Mouse (Mus musculus) lung, embryonic 15.5 days (tissue): ENCODE measurements around the gene Cfdp1. TPM values are rescaled to one million over a fixed set of nuclear protein-coding genes. Genes with fewer than 3 reads are reported as not detected.
A peak's percentile ranks its signal among the peaks of the same experiment; 100 is the strongest.

Experiments
- ATAC-seq: fragments of 200-750 bp; cut with Nextera tagmentation; 2 replicates; pipeline ENCODE4 v1.8.0; 2017; ENCODE audit warnings: moderate number of reproducible peaks, borderline replicate concordance; ENCODE audit not compliant: low FRiP score, low TSS enrichment; ENCODE audit errors: extremely low read depth
- H3K27ac ChIP-seq: fragments of 300-500 bp; sonication (generic); 2 replicates; pipeline ENCODE4 v1.5.1; 2015; ENCODE audit warnings: moderate library complexity, mild to moderate bottlenecking, inconsistent platforms
- H3K27me3 ChIP-seq: fragments of 300-500 bp; sonication (generic); 2 replicates; pipeline ENCODE4 v1.6.1; 2015; ENCODE audit warnings: inconsistent platforms
- H3K36me3 ChIP-seq: fragments of 300-500 bp; sonication (generic); 2 replicates; pipeline ENCODE4 v1.6.1; 2015; ENCODE audit warnings: inconsistent platforms
- H3K4me1 ChIP-seq: fragments of 300-500 bp; sonication (generic); 2 replicates; pipeline ENCODE4 v1.6.1; 2015; ENCODE audit warnings: inconsistent platforms
- H3K4me2 ChIP-seq: fragments of 300-500 bp; sonication (generic); 2 replicates; pipeline ENCODE4 v1.6.1; 2015; ENCODE audit warnings: inconsistent platforms, mild to moderate bottlenecking, moderate library complexity
- H3K4me3 ChIP-seq: fragments of 300-500 bp; sonication (generic); 2 replicates; pipeline ENCODE4 v1.5.1; 2015; ENCODE audit warnings: mild to moderate bottlenecking, inconsistent platforms
- H3K9ac ChIP-seq: fragments of 300-500 bp; sonication (generic); 2 replicates; pipeline ENCODE4 v1.6.1; 2015; ENCODE audit warnings: inconsistent platforms
- H3K9me3 ChIP-seq: fragments of 300-500 bp; sonication (generic); 2 replicates; pipeline ENCODE4 v1.6.1; 2016; ENCODE audit warnings: inconsistent platforms
- WGBS: fragments of 180-500 bp; shearing (Covaris S2); methylation state at CpG from one replicate; pipeline ENCODE4 v1.1.7; 2015; 5-methylcytosine and 5-hydroxymethylcytosine counted together
- polyA plus RNA-seq: library from polyadenylated mRNA; unstranded; fragments of >200 nt; fragmentation: Nextera tagmentation; extraction: Ambion mirVana; gene quantifications from 2 replicates; pipeline ENCODE4 v1.2.1, GENCODE M21; 2015

Gene Cfdp1
- polyA plus RNA-seq: 195 and 203 TPM in 2 replicates

GRCm38 (mm10) chr8:111853861-111854501 lies at the start of gene Cfdp1:
Gene Cfdp1 (minus strand): TSS chr8:111854291.
- no peaks in the 10 kb centered on the region for H3K36me3 ChIP-seq
- H3K9ac ChIP-seq: peak within 1 kb of the TSS; percentile 85
- H3K9me3 ChIP-seq: no peaks in the 10 kb centered on the region
- H3K4me1 ChIP-seq: peaks cover 13% of the 10 kb centered on the region
- peak within 1 kb of the TSS; percentile 78 for H3K4me3 ChIP-seq
- no peak within 1 kb of the TSS; the same call in 1 of the 2 replicates for H3K27ac ChIP-seq
- peak; percentile 100 for ATAC-seq
- no peaks in the 10 kb centered on the region for H3K27me3 ChIP-seq
- peak within 1 kb of the TSS; percentile 86 for H3K4me2 ChIP-seq
- WGBS: under 1% methylated on average over 53 of the region's 53 CpGs

DNA sequence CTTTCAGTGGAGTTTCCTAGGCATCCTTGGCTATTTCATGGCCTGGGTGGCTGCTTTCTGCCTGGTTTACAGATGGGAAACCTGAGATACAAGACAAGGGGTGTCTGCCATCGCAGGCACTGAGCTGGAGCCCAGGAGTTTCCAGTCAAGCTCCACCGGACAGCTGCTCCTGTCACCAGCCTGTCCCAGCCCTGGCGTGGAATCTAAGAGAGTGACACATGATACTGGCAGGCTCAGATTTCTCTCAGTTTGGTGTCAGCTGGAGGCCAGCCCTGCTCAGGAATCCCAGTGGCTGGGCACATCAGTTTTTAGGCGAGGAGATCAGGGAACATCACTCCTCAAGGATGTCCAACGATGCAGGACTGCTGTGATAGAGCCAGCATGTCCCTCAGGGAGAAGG lies 48.0 kb upstream of the Cfdp1 start:
- Histone ChIP-seq H3K9me3 (no peaks in the 10 kb centered on the region), H3K36me3 (no peaks in the 10 kb centered on the region), H3K9ac (no peak overlapping the region), H3K4me3 (no peak overlapping the region), H3K4me2 (no peak overlapping the region), H3K4me1 (0 out of 2 replicates have a peak, but pooled peaks cover 4% of the 10 kb centered on the region), H3K27me3 (no peaks in the 10 kb centered on the region), H3K27ac (no peak overlapping the region)
- no peak for ATAC-seq
- WGBS: 12% methylated on average over 5 of the region's 5 CpGs

DNA sequence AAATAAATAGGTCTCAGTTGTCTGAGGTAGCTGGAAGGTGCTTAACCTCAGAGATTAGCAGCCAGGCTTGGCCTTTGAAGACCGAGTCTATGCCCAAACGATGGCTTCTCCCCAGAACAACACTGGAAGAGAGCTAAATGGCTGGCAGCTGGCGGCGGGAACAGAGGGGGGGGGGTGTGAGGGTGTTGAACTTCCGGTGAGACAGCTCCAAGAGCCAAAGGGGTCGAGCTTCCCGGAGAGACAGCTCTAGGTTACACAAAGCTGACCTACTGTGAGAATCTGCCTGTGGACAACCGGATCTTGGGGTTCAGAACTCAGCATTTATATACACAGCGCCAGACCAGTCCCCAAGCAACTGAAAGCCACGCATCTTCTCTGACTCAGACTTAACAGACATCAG lies 44.5 kb upstream of the Cfdp1 start:
- Histone ChIP-seq H3K36me3 (no peaks in the 10 kb centered on the region), H3K4me3 (no peak overlapping the region), H3K9ac (no peak overlapping the region), H3K27me3 (no peaks in the 10 kb centered on the region), H3K4me1 (0 out of 2 replicates have a peak, but pooled peaks cover 4% of the 10 kb centered on the region), H3K27ac (no peak overlapping the region), H3K9me3 (no peaks in the 10 kb centered on the region), H3K4me2 (no peak overlapping the region)
- 24% methylated on average over 10 of the region's 10 CpGs for WGBS
- ATAC-seq: 0 out of 2 replicates have a peak, but pooled peaks have one; percentile 19

DNA sequence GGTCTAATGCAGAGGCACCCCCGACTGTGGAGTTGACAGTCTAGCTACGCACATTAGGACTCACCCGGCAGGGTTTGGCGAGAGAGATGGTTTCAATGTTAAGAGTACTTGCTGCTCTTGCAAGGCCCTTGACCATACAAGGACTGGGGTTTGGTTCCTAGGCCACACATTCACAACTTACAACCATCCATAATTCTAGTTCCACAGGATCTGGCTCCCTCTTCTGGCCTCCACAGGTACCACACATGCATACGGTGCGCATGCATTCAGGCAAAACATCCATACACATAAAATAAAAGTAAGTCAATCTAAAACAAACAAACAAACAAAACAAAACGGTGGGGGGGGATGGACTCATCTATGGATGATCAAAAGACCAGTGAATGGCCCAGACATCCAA lies 40.9 kb upstream of the Cfdp1 start:
- Histone ChIP-seq H3K4me1 (peaks cover 21% of the 10 kb centered on the region), H3K9me3 (no peaks in the 10 kb centered on the region), H3K9ac (no peak overlapping the region), H3K4me2 (no peak overlapping the region), H3K27ac (no peak overlapping the region), H3K36me3 (no peaks in the 10 kb centered on the region), H3K27me3 (peaks cover 14% of the 10 kb centered on the region), H3K4me3 (no peak overlapping the region)
- WGBS: 86% methylated on average over 7 of the region's 7 CpGs
- no peak for ATAC-seq

GRCm38 (mm10) chr8:111892615-111893014 lies 38.5 kb upstream of the Cfdp1 start:
- Histone ChIP-seq H3K9ac (no peak overlapping the region), H3K4me2 (no peak overlapping the region), H3K27ac (0 out of 2 replicates have a peak overlapping the region, but pooled peaks have one; percentile 18), H3K27me3 (peaks cover 24% of the 10 kb centered on the region), H3K4me3 (no peak overlapping the region), H3K4me1 (peaks cover 38% of the 10 kb centered on the region), H3K36me3 (no peaks in the 10 kb centered on the region), H3K9me3 (no peaks in the 10 kb centered on the region)
- no peak for ATAC-seq
- 34% methylated on average over 5 of the region's 5 CpGs for WGBS

DNA sequence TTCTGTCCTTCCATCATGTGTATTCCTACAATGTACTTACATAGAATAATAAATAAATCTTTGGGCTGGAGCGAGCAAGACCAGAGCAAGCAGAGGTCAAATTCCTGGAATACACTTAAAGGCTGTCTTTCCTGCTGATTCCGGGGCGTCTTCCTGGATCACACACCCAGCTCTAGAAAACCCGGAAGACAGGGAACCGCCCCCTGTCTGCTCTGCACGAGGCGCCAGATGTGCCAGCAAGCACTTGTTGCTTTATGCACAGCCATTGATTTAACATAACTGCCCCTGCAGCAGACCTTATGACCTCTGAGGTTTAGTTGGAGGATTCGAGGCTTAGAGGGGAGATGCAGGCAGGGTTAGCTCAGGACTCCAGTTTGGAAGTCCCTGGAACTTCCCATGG lies 37.9 kb upstream of the Cfdp1 start:
- ATAC-seq: no peak
- Histone ChIP-seq H3K36me3 (no peaks in the 10 kb centered on the region), H3K9ac (no peak overlapping the region), H3K4me1 (peaks cover 38% of the 10 kb centered on the region), H3K27ac (peak overlapping the region; percentile 18; the same call in 1 of the 2 replicates), H3K4me3 (no peak overlapping the region), H3K4me2 (no peak overlapping the region; the same call in 1 of the 2 replicates), H3K27me3 (peaks cover 24% of the 10 kb centered on the region), H3K9me3 (no peaks in the 10 kb centered on the region)
- WGBS: 8% methylated on average over 8 of the region's 8 CpGs

- Histone ChIP-seq H3K9me3 (no peaks in the 10 kb centered on the region), H3K4me1 (peaks cover 38% of the 10 kb centered on the region), H3K4me2 (peak overlapping the region; percentile 54), H3K27ac (peak overlapping the region; percentile 81), H3K36me3 (no peaks in the 10 kb centered on the region), H3K27me3 (peaks cover 24% of the 10 kb centered on the region), H3K4me3 (peak overlapping the region; percentile 22; the same call in 1 of the 2 replicates), H3K9ac (no peak overlapping the region)
- WGBS: 49% methylated on average over 6 of the region's 6 CpGs
- peak; percentile 44 for ATAC-seq
Measured at GRCm38 (mm10) chr8:111890911-111891303, 36.8 kb upstream of the Cfdp1 start.

DNA sequence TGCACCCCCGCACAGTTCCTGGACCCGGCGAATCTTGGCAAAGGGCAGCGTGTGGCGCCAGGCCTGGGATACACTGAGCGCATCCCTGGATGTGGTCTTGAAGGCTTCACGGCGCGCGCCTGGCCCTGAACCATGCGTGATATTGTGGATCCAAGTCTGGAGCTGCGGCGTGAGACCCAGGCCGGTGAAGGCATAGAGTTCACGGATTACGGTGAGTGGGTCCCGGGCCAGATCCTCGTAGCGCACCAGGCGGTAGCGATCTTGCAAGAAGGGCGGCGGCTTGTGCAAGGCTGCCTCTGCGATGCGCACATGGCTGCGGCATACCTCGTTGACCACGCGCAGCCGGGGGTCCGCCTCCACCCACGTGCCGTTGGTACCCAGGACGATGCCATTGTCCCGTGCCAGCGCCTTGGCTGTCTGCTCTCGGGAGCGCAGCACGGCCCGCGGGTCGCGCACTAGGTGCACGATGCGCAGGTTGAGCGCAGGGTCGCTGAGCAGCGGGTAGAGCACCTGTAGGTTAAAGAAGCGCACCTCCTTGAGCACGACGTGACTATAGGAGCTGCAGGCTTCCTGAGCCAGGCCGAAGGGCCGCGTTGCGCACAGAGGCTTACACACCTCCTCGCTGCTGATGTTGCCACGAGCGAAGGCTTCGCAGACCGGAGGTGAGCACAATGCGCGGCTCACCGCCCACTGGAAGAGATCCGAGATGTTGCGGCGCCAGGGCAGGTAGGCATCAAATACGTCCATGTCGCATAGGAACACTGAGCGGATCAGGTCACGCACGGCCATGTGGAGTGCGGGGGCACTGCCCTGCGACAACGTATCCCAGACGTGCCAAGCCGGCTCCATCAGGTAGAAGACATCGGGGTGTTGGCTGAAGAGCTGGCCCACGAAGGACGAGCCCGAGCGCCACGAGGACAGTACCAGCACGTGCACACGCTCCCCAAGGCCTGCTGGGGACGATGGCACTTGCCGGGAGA lies 36.1 kb upstream of the Cfdp1 start:
- H3K4me2 ChIP-seq: peak overlapping the region; percentile 54
- H3K36me3 ChIP-seq: no peaks in the 10 kb centered on the region
- H3K27ac ChIP-seq: peak overlapping the region; percentile 81
- 11% methylated on average over 86 of the region's 86 CpGs for WGBS
- peak; percentile 25; the same call in 1 of the 2 replicates for ATAC-seq
- peaks cover 38% of the 10 kb centered on the region for H3K4me1 ChIP-seq
- H3K4me3 ChIP-seq: peak overlapping the region; percentile 22
- no peak overlapping the region for H3K9ac ChIP-seq
- no peaks in the 10 kb centered on the region for H3K9me3 ChIP-seq
- peaks cover 24% of the 10 kb centered on the region for H3K27me3 ChIP-seq

- ATAC-seq: peak; percentile 34; the same call in 1 of the 2 replicates
- Histone ChIP-seq H3K4me2 (no peak overlapping the region; the same call in 1 of the 2 replicates), H3K4me1 (peaks cover 40% of the 10 kb centered on the region), H3K4me3 (no peak overlapping the region), H3K9ac (no peak overlapping the region), H3K27me3 (peaks cover 24% of the 10 kb centered on the region), H3K27ac (peak overlapping the region; percentile 61; the same call in 1 of the 2 replicates), H3K36me3 (no peaks in the 10 kb centered on the region), H3K9me3 (no peaks in the 10 kb centered on the region)
- WGBS: 8% methylated on average over 7 of the region's 7 CpGs
Measured at GRCm38 (mm10) chr8:111888091-111888650, 34.1 kb upstream of the Cfdp1 start.

GRCm38 (mm10) chr8:111887479-111887878 lies 33.4 kb upstream of the Cfdp1 start:
- no peak for ATAC-seq
- Histone ChIP-seq H3K4me3 (no peak overlapping the region), H3K36me3 (no peaks in the 10 kb centered on the region), H3K9ac (no peak overlapping the region), H3K27me3 (peaks cover 24% of the 10 kb centered on the region), H3K4me1 (peaks cover 40% of the 10 kb centered on the region), H3K4me2 (no peak overlapping the region), H3K27ac (no peak overlapping the region), H3K9me3 (no peaks in the 10 kb centered on the region)
- WGBS: 79% methylated on average over 1 of the region's 1 CpGs

DNA sequence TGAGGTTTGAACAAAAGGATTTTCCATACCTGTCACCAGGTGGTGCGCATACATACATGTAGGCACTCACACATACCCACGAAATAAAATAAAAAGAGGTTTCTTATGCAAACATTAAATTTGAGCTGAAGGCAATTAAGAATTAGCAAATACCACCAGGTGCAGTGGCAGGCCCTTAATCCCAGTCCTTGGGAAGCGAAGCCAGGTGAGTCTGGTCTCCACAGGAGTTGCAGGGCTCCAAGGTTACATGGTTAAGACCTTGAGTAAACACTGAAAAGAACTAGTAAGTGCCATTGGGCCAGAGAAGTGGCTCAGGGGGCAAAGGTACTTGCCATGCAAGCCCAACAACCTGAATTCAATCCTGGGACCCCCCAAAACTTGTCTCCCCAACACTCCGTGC lies 29.5 kb upstream of the Cfdp1 start:
- no peak overlapping the region for H3K4me3 ChIP-seq
- H3K27me3 ChIP-seq: no peaks in the 10 kb centered on the region
- WGBS: 62% methylated on average over 4 of the region's 4 CpGs
- peak; percentile 52; the same call in 1 of the 2 replicates for ATAC-seq
- H3K27ac ChIP-seq: peak overlapping the region; percentile 55; the same call in 1 of the 2 replicates
- H3K4me2 ChIP-seq: no peak overlapping the region
- H3K36me3 ChIP-seq: no peaks in the 10 kb centered on the region
- peaks cover 14% of the 10 kb centered on the region for H3K4me1 ChIP-seq
- no peaks in the 10 kb centered on the region for H3K9me3 ChIP-seq
- H3K9ac ChIP-seq: no peak overlapping the region
